Mouse (Mus musculus): ENCODE measurements around the gene Fam13c. TPM values are rescaled to one million over a fixed set of nuclear protein-coding genes. Genes with fewer than 3 reads are reported as not detected.

Gene Fam13c
- polyA plus RNA-seq, 1 experiment from 2014 or later = 5.6 TPM

GRCm38 (mm10) chr10:70535401-70535800, 95.1 kb downstream of the Fam13c start:
- no peaks in the 10 kb centered on the region for H3K9me3 ChIP-seq
- peak; percentile 66 for DNase-seq (ENCODE audit: low spot score)

GRCm38 (mm10) chr10:70537694-70538093, 97.4 kb downstream of the Fam13c start:
- Histone ChIP-seq H3K27me3 (ENCODE audit: insufficient read depth, poor library complexity, severe bottlenecking) (no peaks in the 10 kb centered on the region), H3K9me3 (no peaks in the 10 kb centered on the region), H3K4me1 (no peaks in the 10 kb centered on the region), H3K27ac (no peak overlapping the region), H3K4me3 (no peak overlapping the region), H3K36me3 (peaks cover 4% of the 10 kb centered on the region; the same call in 1 of the 2 replicates)
- no peak for DNase-seq (ENCODE audit: low spot score)
- WGBS = 83% methylated on average over 10 of the region's 10 CpGs

More at GRCm38 (mm10) chr10:70535401-70535800, 95.1 kb downstream of the Fam13c start:
- peaks cover 4% of the 10 kb centered on the region; the same call in 1 of the 2 replicates for H3K36me3 ChIP-seq
- no peaks in the 10 kb centered on the region for H3K27me3 ChIP-seq (ENCODE audit: insufficient read depth, poor library complexity, severe bottlenecking)
- no peaks in the 10 kb centered on the region for H3K4me1 ChIP-seq
- no peak overlapping the region for H3K27ac ChIP-seq
- no peak overlapping the region for H3K4me3 ChIP-seq
- 84% methylated on average over 12 of the region's 12 CpGs for WGBS

GRCm38 (mm10) chr10:70539251-70539650, 99.0 kb downstream of the Fam13c start:
- H3K36me3 ChIP-seq = peaks cover 4% of the 10 kb centered on the region; the same call in 1 of the 2 replicates
- no peaks in the 10 kb centered on the region for H3K4me1 ChIP-seq
- no peak overlapping the region for H3K27ac ChIP-seq
- 92% methylated on average over 9 of the region's 9 CpGs for WGBS
- H3K9me3 ChIP-seq = no peaks in the 10 kb centered on the region
- no peak overlapping the region for H3K4me3 ChIP-seq
- DNase-seq (ENCODE audit: low spot score) = peak; percentile 66
- no peaks in the 10 kb centered on the region for H3K27me3 ChIP-seq (ENCODE audit: insufficient read depth, poor library complexity, severe bottlenecking)

DNA sequence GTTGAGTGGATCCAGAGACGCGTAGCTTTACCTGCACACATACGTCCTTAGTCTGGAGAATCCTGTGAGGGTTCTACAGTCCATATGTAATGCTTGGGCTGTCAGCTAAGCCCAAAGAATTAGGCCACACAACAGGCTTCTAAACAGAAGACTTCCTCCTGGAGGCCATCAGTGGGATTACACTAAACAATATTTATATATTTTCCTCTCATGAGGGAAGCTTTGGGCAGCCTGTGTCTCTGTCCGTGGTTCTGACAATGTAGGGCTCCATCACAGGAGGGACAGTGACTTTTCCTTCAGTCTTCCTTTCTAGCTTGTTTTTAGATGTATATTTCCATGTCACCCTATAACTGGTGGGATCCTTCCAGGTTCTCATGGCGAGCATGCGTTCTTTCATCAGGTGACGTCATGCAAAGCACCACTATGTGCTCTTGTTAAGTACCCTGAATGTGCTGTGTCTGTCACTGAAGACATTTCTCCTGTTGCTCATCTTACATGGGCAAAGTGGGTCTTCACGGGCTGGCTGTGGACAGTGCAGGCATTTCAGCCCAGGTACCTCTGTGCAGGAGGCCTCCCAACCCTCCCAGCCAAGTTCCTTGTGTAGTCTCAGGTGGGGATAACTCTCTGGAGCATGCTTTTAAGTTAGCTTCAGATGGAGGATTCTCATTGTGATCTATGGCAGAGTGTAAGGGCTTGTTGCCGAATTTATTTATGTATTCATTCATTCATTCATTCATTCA, 100.3 kb downstream of the Fam13c start:
- Histone ChIP-seq H3K4me3 (no peak overlapping the region), H3K9me3 (no peaks in the 10 kb centered on the region), H3K36me3 (peaks cover 4% of the 10 kb centered on the region; the same call in 1 of the 2 replicates), H3K4me1 (no peaks in the 10 kb centered on the region), H3K27ac (no peak overlapping the region), H3K27me3 (ENCODE audit: insufficient read depth, poor library complexity, severe bottlenecking) (no peaks in the 10 kb centered on the region)
- peak; percentile 68 for DNase-seq (ENCODE audit: low spot score)
- 81% methylated on average over 9 of the region's 9 CpGs for WGBS

DNA sequence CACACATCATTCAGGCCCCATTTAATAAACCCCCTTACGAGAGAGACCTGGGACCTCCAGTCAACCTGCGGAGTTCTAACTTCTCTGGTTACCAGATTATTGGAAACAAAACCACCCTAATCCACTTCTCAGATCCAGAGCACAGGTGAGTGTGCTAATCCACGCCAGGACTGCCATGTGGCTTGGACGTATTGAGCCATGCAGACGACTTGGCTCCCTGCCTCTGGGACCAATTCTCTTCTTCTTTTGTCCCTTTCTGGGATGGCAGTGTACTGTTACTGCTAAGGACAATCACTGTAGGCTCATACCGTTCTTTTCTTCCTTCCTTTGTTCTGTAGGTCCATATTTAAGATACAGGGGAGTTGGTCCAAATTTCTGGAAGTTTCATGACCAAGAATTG, 102.6 kb downstream of the Fam13c start:
- DNase-seq (ENCODE audit: low spot score) = no peak
- Histone ChIP-seq H3K4me1 (no peaks in the 10 kb centered on the region), H3K36me3 (0 out of 2 replicates have a peak, but pooled peaks cover 4% of the 10 kb centered on the region), H3K27me3 (ENCODE audit: insufficient read depth, poor library complexity, severe bottlenecking) (no peaks in the 10 kb centered on the region), H3K27ac (no peak overlapping the region), H3K4me3 (no peak overlapping the region), H3K9me3 (no peaks in the 10 kb centered on the region)
- 78% methylated on average over 6 of the region's 6 CpGs for WGBS

- H3K27ac ChIP-seq = no peak overlapping the region
- H3K27me3 ChIP-seq (ENCODE audit: insufficient read depth, poor library complexity, severe bottlenecking) = no peaks in the 10 kb centered on the region
- H3K4me1 ChIP-seq = no peaks in the 10 kb centered on the region
- no peak for DNase-seq (ENCODE audit: low spot score)
- no peak overlapping the region for H3K4me3 ChIP-seq
- peaks cover 3% of the 10 kb centered on the region; the same call in 1 of the 2 replicates for H3K36me3 ChIP-seq
- no peaks in the 10 kb centered on the region for H3K9me3 ChIP-seq
- 82% methylated on average over 3 of the region's 3 CpGs for WGBS
These were observed 112.2 kb downstream of the Fam13c start for GRCm38 (mm10) chr10:70552531-70552930.

- 23% methylated on average over 3 of the region's 3 CpGs for WGBS
- Histone ChIP-seq H3K9me3 (no peaks in the 10 kb centered on the region), H3K27ac (no peak overlapping the region), H3K4me1 (no peaks in the 10 kb centered on the region), H3K36me3 (no peaks in the 10 kb centered on the region), H3K27me3 (ENCODE audit: insufficient read depth, poor library complexity, severe bottlenecking) (no peaks in the 10 kb centered on the region), H3K4me3 (no peak overlapping the region)
- DNase-seq (ENCODE audit: low spot score) = no peak
These were observed 123.4 kb downstream of the Fam13c start for GRCm38 (mm10) chr10:70563636-70564035.

- Histone ChIP-seq H3K27ac (no peak overlapping the region), H3K4me3 (no peak overlapping the region), H3K4me1 (peaks cover 6% of the 10 kb centered on the region; the same call in 1 of the 2 replicates), H3K9me3 (no peaks in the 10 kb centered on the region), H3K27me3 (ENCODE audit: insufficient read depth, poor library complexity, severe bottlenecking) (no peaks in the 10 kb centered on the region), H3K36me3 (no peaks in the 10 kb centered on the region)
- DNase-seq (ENCODE audit: low spot score) = no peak
- WGBS = 29% methylated on average over 7 of the region's 7 CpGs
These were observed 141.4 kb downstream of the Fam13c start for GRCm38 (mm10) chr10:70581556-70582211.

DNA sequence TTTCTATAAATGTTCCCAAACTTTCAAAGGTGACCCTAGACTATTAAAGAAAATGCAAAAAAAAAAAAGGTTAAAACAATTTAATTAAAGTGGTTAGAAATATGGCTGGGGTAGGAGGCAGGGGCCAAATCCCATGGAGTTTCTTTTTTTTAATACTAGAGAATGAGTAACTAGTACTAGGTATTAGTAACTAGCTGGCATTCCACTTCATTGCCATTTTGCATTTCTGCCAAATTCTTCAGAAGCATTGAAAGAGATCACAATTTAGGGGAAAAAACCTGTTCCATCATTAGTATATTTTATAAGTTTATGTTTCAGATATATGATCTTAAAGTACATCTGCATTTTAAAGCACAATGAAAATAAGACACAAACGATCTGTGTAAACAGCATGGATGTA, 143.9 kb downstream of the Fam13c start:
- no peak for DNase-seq (ENCODE audit: low spot score)
- Histone ChIP-seq H3K27me3 (ENCODE audit: insufficient read depth, poor library complexity, severe bottlenecking) (no peaks in the 10 kb centered on the region), H3K36me3 (no peaks in the 10 kb centered on the region), H3K4me3 (no peak overlapping the region), H3K27ac (no peak overlapping the region), H3K9me3 (no peaks in the 10 kb centered on the region), H3K4me1 (peaks cover 6% of the 10 kb centered on the region; the same call in 1 of the 2 replicates)
- 76% methylated on average over 1 of the region's 1 CpGs for WGBS

DNA sequence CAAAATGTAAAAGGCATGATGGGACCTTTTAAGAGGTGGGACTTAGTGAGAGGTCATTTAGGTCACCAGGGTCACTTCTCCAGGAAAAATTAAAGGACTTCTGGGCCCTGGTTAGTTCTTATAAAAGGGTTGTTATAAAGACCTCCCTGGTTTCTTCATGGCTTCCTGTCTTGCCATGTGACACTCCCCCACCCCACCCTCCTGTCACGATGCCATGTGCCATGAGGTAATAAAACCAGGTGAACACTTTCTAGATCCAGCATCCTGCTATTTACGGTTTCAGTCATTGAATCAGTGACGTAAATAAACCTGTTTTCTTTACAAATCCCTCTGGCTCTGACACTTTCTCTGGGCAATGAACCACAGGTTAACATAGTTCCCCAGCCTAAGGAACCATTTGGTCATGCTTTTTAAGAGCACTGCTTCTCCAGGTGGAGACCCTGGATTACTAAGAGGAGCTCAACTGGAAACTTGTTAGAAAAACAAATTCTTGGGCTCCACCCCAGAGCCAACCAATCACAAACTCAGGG, 146.7 kb downstream of the Fam13c start:
- H3K9me3 ChIP-seq = no peaks in the 10 kb centered on the region
- 78% methylated on average over 3 of the region's 3 CpGs for WGBS
- H3K27me3 ChIP-seq (ENCODE audit: insufficient read depth, poor library complexity, severe bottlenecking) = no peaks in the 10 kb centered on the region
- no peak overlapping the region for H3K4me3 ChIP-seq
- no peaks in the 10 kb centered on the region for H3K36me3 ChIP-seq
- DNase-seq (ENCODE audit: low spot score) = no peak
- H3K4me1 ChIP-seq = peaks cover 1% of the 10 kb centered on the region; the same call in 1 of the 2 replicates
- no peak overlapping the region for H3K27ac ChIP-seq

DNA sequence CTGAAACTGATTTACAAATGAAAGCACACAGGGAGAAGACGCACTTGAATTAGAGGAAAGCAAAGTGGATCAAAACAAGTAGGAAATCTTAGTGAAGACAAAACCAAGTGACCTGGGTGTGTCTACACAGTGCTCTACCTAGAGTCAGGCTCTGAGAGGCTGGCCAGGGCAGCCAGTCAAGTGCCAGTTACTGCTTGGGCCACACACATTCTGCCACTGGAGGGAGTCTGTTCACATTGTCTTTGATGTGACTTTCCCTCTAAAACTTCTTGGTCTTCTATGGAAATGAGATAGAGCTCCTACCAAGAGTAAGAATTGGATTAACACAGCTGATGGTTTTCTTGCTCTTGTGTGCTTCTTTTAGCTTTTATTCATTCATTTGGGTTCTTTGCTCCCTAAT, 153.7 kb downstream of the Fam13c start:
- H3K4me1 ChIP-seq = peaks cover 9% of the 10 kb centered on the region
- H3K27ac ChIP-seq = no peak overlapping the region
- H3K4me3 ChIP-seq = no peak overlapping the region
- H3K27me3 ChIP-seq (ENCODE audit: insufficient read depth, poor library complexity, severe bottlenecking) = peaks cover 7% of the 10 kb centered on the region
- DNase-seq (ENCODE audit: low spot score) = no peak
- WGBS = 38% methylated on average over 1 of the region's 1 CpGs
- no peaks in the 10 kb centered on the region for H3K36me3 ChIP-seq
- no peaks in the 10 kb centered on the region for H3K9me3 ChIP-seq

- Histone ChIP-seq H3K4me3 (peak overlapping the region; percentile 81), H3K36me3 (no peaks in the 10 kb centered on the region), H3K27ac (no peak overlapping the region), H3K4me1 (peaks cover 20% of the 10 kb centered on the region), H3K27me3 (ENCODE audit: insufficient read depth, poor library complexity, severe bottlenecking) (peaks cover 40% of the 10 kb centered on the region), H3K9me3 (no peaks in the 10 kb centered on the region)
- WGBS = 21% methylated on average over 10 of the region's 10 CpGs
- no peak for DNase-seq (ENCODE audit: low spot score)
These were observed 157.8 kb downstream of the Fam13c start for GRCm38 (mm10) chr10:70598081-70598515.

DNA sequence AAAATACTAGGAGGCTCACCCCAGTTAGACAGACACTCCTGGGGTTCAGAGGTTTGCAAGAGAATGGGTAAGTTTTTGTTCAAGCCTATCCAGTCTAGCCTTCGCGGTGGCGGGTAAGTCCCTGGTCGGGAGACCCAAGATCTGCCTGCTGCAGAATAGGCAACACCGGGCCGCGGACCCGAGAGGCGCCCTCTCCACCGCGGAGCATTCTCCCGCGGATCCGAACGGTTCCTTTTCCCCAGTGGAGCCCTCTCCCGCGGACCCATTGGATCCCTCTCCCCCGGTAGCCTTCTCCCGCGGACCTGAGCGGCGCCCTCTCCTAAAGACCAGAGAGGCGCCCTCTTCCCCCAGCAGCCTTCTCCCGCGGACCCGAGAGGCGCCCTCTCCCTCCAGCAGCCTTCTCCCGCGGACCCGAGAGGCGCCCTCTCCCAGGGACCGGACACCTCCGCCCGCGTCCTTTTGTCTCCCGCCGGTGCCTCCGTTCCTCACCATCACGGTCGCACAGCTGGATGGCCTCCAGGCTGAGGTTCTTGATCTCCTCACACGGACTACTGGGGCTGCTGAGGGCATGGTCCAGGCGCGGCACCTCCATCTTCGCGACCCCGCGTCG, 158.3 kb downstream of the Fam13c start:
- H3K36me3 ChIP-seq = no peaks in the 10 kb centered on the region
- H3K9me3 ChIP-seq = no peaks in the 10 kb centered on the region
- under 1% methylated on average over 48 of the region's 48 CpGs for WGBS
- H3K27ac ChIP-seq = no peak overlapping the region
- peak; percentile 77 for DNase-seq (ENCODE audit: low spot score)
- H3K4me1 ChIP-seq = peaks cover 20% of the 10 kb centered on the region
- H3K27me3 ChIP-seq (ENCODE audit: insufficient read depth, poor library complexity, severe bottlenecking) = peaks cover 40% of the 10 kb centered on the region
- peak overlapping the region; percentile 81 for H3K4me3 ChIP-seq
